Mouse (Mus musculus): ENCODE results near the gene Hoxb5. TPM values are rescaled to one million over a fixed set of nuclear protein-coding genes. Genes with fewer than 3 reads are reported as not detected.

The Hoxb5 gene
- total and polyA plus RNA-seq, 3 experiments, result 0.18 to 0.23 TPM; not detected in 1

DNA sequence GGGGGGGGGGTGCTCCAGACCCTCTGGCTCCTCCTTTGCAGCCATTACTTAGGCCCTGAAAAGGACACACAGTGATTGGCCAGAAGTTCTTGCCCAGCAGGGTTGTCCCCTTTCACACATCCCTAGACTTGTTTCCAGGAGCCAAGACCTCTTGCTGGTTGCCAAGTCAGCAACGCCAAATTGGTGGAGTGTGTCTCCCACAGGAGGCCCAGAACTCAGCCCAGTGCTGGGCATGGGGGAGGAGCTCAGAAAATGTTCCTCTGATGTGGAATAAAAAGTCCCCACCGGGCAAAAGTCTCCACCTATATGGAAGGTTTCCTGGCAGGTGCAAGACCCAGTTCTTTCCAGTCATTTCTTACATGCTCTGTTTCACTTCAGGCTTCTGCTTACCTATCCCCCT, 44.1 kb upstream of the Hoxb5 start:
- WGBS, result 10% methylated on average over 2 of the region's 2 CpGs
- Histone ChIP-seq H3K4me1 (ENCODE audit: control insufficient read depth, insufficient read depth, low read length) (no peaks in the 10 kb centered on the region), H3K27ac (no peak overlapping the region), H3K4me3 (no peak overlapping the region), H3K79me2 (replicated peaks; ENCODE audit: control insufficient read depth, insufficient read depth, low read length) (no peaks in the 10 kb centered on the region), H3K27me3 (ENCODE audit: control insufficient read depth, insufficient read depth, low read length) (peaks cover 30% of the 10 kb centered on the region), H3K36me3 (ENCODE audit: control insufficient read depth, insufficient read depth, low read length) (no peaks in the 10 kb centered on the region), H3K9ac (ENCODE audit: low read depth, low read length) (no peak overlapping the region)
- TF ChIP-seq POLR2A (IDR thresholded peaks at IDR 0.05; ENCODE audit: insufficient read depth, low read depth, low read length) (no peak), CTCF (IDR thresholded peaks at IDR 0.05) (no peak), EP300 (IDR thresholded peaks at IDR 0.05; ENCODE audit: insufficient read depth, low read depth, low read length) (no peak)
- DNase-seq, result no peak
- intact Hi-C loops (cut with DNase I), result no loop called here

DNA sequence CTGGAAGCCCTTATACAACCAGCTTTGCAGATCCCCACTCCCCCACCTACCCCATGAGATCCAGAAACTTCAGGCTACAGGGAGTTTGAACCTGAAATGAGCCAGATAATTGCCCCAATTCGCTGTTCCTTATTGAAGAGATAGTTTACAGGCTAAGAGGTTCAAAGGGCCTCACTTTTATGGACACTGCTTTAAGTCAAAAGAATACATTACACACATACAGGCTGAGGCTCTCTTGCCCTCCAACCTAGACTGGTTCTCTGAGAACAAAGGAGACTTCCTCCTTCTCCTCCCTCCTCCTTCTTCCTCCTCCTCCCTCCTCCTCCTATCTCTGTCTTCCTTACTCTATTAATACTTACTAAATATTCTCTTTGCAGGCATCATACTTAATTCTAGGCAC, 43.6 kb upstream of the Hoxb5 start:
- TF ChIP-seq EP300 (IDR thresholded peaks at IDR 0.05; ENCODE audit: insufficient read depth, low read depth, low read length), result no peak
- no peaks in the 10 kb centered on the region for H3K4me1 ChIP-seq (ENCODE audit: control insufficient read depth, insufficient read depth, low read length)
- no peak overlapping the region for H3K27ac ChIP-seq
- H3K36me3 ChIP-seq (ENCODE audit: control insufficient read depth, insufficient read depth, low read length), result no peaks in the 10 kb centered on the region
- H3K79me2 ChIP-seq (replicated peaks; ENCODE audit: control insufficient read depth, insufficient read depth, low read length), result no peaks in the 10 kb centered on the region
- no peak overlapping the region for H3K9ac ChIP-seq (ENCODE audit: low read depth, low read length)
- peaks cover 26% of the 10 kb centered on the region for H3K27me3 ChIP-seq (ENCODE audit: control insufficient read depth, insufficient read depth, low read length)
- no peak overlapping the region for H3K4me3 ChIP-seq
- 7% methylated on average over 1 of the region's 1 CpGs for WGBS
- intact Hi-C loops (cut with DNase I), result no loop called here
- no peak for DNase-seq

DNA sequence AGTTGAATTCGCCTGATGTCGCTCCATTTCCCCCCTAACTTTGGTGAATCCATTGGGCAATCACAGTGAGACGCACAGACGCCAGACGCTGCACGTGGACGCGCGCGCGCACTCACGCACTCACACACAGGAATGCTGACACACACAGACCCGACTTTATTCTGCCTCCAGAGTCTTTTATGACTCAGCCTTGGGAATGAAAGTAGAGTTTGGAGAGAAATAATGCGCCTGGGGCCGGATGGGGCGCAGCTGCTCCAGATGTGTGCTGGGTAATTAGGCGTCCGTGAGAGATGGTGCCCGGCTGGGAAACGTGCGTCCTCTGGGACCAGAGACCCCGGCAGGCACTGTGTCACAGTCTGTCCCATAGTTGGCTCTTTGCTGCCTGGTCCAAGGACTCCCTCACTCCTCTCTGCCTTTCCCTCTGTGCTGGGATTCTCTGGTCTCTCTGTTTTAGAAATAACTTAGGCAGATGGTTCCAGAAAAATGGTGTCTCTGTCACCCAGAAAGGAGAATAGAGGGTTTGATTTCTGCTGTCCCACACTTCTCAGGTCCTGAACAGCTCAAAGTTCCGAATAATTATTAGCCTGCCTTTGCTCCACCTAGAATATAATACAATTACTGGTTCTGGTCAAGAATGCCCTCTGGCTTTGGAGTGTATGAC, 42.7 kb upstream of the Hoxb5 start:
- Histone ChIP-seq H3K79me2 (replicated peaks; ENCODE audit: control insufficient read depth, insufficient read depth, low read length) (no peaks in the 10 kb centered on the region), H3K36me3 (ENCODE audit: control insufficient read depth, insufficient read depth, low read length) (no peaks in the 10 kb centered on the region), H3K4me1 (ENCODE audit: control insufficient read depth, insufficient read depth, low read length) (no peaks in the 10 kb centered on the region), H3K4me3 (no peak overlapping the region), H3K9ac (ENCODE audit: low read depth, low read length) (no peak overlapping the region), H3K27me3 (ENCODE audit: control insufficient read depth, insufficient read depth, low read length) (peaks cover 29% of the 10 kb centered on the region), H3K27ac (no peak overlapping the region)
- intact Hi-C loops (cut with DNase I), result no loop called here
- TF ChIP-seq EP300 (IDR thresholded peaks at IDR 0.05; ENCODE audit: insufficient read depth, low read depth, low read length) (no peak), POLR2A (IDR thresholded peaks at IDR 0.05; ENCODE audit: insufficient read depth, low read depth, low read length) (no peak), CTCF (IDR thresholded peaks at IDR 0.05) (no peak)
- 9% methylated on average over 23 of the region's 23 CpGs for WGBS
- no peak for DNase-seq

DNA sequence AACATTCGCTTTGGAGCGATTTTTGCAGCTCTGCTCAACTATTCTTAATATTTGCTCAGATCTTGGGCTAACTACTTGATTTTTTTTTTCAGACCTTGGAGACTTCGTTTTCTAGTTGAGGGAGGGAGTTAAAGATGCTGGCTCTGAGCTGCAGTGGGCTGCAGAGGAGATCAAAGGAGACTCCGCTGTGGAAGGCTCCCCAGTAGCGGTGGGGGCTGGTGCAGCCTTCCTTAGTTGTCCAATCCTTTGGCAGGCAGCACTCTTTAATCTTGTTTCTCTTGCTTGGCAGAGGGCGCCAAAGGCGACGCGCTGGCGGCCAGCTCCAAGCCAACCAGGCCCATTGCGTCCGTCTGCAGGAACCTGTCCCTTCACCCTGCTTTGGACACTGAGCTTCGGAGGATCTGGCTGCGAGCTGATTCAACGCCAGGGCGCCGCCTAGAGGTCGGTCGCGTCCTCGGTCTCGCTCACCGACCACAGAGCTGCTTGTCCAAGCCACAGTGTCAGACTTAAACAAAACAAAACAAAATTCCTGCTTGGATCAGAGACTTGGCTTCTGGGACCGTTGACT, 41.7 kb upstream of the Hoxb5 start:
- 3% methylated on average over 24 of the region's 24 CpGs for WGBS

DNA sequence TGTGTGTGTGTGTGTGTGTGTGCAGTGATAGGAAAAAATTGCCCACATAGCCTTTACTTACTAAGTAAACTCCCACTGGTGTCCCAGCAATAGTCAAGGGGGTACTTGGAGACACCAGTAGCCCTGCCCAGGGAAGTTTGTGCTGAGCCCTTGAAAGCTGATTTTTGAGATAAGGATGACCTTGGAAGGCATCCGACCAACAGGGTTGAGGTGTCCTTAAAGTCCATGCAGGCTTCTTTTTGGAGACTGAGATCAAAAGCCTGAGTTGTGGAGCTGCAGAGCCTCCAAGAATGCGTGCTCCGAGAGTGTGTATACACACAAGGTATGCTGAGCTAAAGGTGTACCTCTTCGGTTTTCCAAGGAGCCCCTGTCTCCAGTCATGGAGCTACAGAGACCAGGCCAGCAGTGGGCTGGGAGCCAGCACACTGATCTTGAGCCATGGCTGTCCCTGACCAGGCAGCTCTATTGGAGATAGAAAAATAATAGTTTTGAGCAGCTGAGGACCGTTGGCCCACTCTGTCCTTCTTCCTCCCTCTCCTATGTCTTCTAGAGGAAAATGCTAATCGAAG, 40.8 kb upstream of the Hoxb5 start:
- no peaks in the 10 kb centered on the region for H3K79me2 ChIP-seq (replicated peaks; ENCODE audit: control insufficient read depth, insufficient read depth, low read length)
- 14% methylated on average over 6 of the region's 6 CpGs for WGBS
- intact Hi-C loops (cut with DNase I), result no loop called here
- peaks cover 33% of the 10 kb centered on the region for H3K27me3 ChIP-seq (ENCODE audit: control insufficient read depth, insufficient read depth, low read length)
- no peak overlapping the region for H3K4me3 ChIP-seq
- H3K27ac ChIP-seq, result no peak overlapping the region
- no peaks in the 10 kb centered on the region for H3K36me3 ChIP-seq (ENCODE audit: control insufficient read depth, insufficient read depth, low read length)
- H3K4me1 ChIP-seq (ENCODE audit: control insufficient read depth, insufficient read depth, low read length), result no peaks in the 10 kb centered on the region
- TF ChIP-seq EP300 (IDR thresholded peaks at IDR 0.05; ENCODE audit: insufficient read depth, low read depth, low read length) (no peak), POLR2A (IDR thresholded peaks at IDR 0.05; ENCODE audit: insufficient read depth, low read depth, low read length) (no peak), CTCF (IDR thresholded peaks at IDR 0.05) (no peak)
- H3K9ac ChIP-seq (ENCODE audit: low read depth, low read length), result no peak overlapping the region
- no peak for DNase-seq

More for the DNA sequence above, 41.7 kb upstream of the Hoxb5 start:
- Histone ChIP-seq H3K9ac (ENCODE audit: low read depth, low read length) (no peak overlapping the region), H3K36me3 (ENCODE audit: control insufficient read depth, insufficient read depth, low read length) (no peaks in the 10 kb centered on the region), H3K27me3 (ENCODE audit: control insufficient read depth, insufficient read depth, low read length) (peaks cover 32% of the 10 kb centered on the region), H3K79me2 (replicated peaks; ENCODE audit: control insufficient read depth, insufficient read depth, low read length) (no peaks in the 10 kb centered on the region), H3K4me1 (ENCODE audit: control insufficient read depth, insufficient read depth, low read length) (no peaks in the 10 kb centered on the region), H3K4me3 (no peak overlapping the region), H3K27ac (no peak overlapping the region)
- intact Hi-C loops (cut with DNase I), result no loop called here
- peak; percentile 48 to 63 for DNase-seq
- TF ChIP-seq POLR2A (IDR thresholded peaks at IDR 0.05; ENCODE audit: insufficient read depth, low read depth, low read length) (no peak), EP300 (IDR thresholded peaks at IDR 0.05; ENCODE audit: insufficient read depth, low read depth, low read length) (no peak), CTCF (IDR thresholded peaks at IDR 0.05) (peak; percentile 77)

Measured in heart, adult 2 months (tissue).